Mouse (Mus musculus) heart, postnatal 0 days (tissue): Measurements from ENCODE around the gene Nkx2-2. TPM values are rescaled to one million over a fixed set of nuclear protein-coding genes. Genes with fewer than 3 reads are reported as not detected.

Experiments used
- ATAC-seq: fragments of 200-750 bp; cut with Nextera tagmentation; 2 replicates; pipeline ENCODE4 v1.8.0; 2017; ENCODE audit warnings: low read depth, moderate number of reproducible peaks, moderate library complexity; ENCODE audit not compliant: insufficient read depth
- DNase-seq: peaks from one replicate; pipeline ENCODE4 v3.0.0-alpha.2; 2016; ENCODE audit warnings: low spot score
- H3K27ac ChIP-seq: fragments of 300-500 bp; sonication (generic); 2 replicates; pipeline ENCODE4 v1.5.1; 2014; ENCODE audit warnings: low read depth, mild to moderate bottlenecking
- H3K27me3 ChIP-seq: fragments of 300-500 bp; sonication (generic); 2 replicates; pipeline ENCODE4 v1.6.1; 2014; ENCODE audit warnings: low read length, mixed read lengths; ENCODE audit not compliant: control insufficient read depth, insufficient read depth
- H3K36me3 ChIP-seq: fragments of 300-500 bp; sonication (generic); replicated peaks from 2 replicates; pipeline ENCODE4 v1.6.1; 2014; ENCODE audit warnings: low read length, mixed read lengths; ENCODE audit not compliant: control insufficient read depth, insufficient read depth
- H3K4me1 ChIP-seq: fragments of 300-500 bp; sonication (generic); 2 replicates; pipeline ENCODE4 v1.6.1; 2014; ENCODE audit warnings: antibody characterized with exemption; ENCODE audit not compliant: control insufficient read depth, insufficient read depth
- H3K4me2 ChIP-seq: fragments of 300-500 bp; sonication (generic); 2 replicates; pipeline ENCODE4 v1.6.1; 2014; ENCODE audit warnings: low read depth, mild to moderate bottlenecking, low read length, moderate library complexity
- H3K4me3 ChIP-seq: fragments of 300-500 bp; sonication (generic); 2 replicates; pipeline ENCODE4 v1.5.1; 2014; ENCODE audit warnings: low read depth, low read length
- H3K9ac ChIP-seq: fragments of 300-500 bp; sonication (generic); replicated peaks from 2 replicates; pipeline ENCODE4 v1.6.1; 2014; ENCODE audit warnings: low read depth, low read length, mixed read lengths
- H3K9me3 ChIP-seq: fragments of 300-500 bp; sonication (generic); replicated peaks from 2 replicates; pipeline ENCODE4 v1.6.1; 2016; ENCODE audit warnings: low read length; ENCODE audit not compliant: control insufficient read depth
- CTCF ChIP-seq: IDR thresholded peaks from 2 replicates; pipeline ENCODE4 v1.5.1; 2016; ENCODE audit warnings: antibody characterized with exemption, control low read depth, low read depth
- EP300 ChIP-seq: IDR thresholded peaks from 2 replicates; pipeline ENCODE4 v1.6.1; 2016; ENCODE audit warnings: antibody characterized with exemption, low read depth
- WGBS: fragments of 180-500 bp; shearing (Covaris S2); extraction: QIAGEN DNeasy Blood & Tissue Kit; methylation state at CpG from one replicate; pipeline ENCODE4 v1.1.7; 2014; 5-methylcytosine and 5-hydroxymethylcytosine counted together
- polyA plus RNA-seq: library from polyadenylated mRNA; unstranded; fragments of >200 nt; fragmentation: Nextera tagmentation; extraction: Ambion mirVana; gene quantifications from 2 replicates; pipeline ENCODE4 v1.2.1, GENCODE M21; 2015
- total RNA-seq: library from RNA; depleted of rRNA; stranded (reverse); fragments of >200 nt; gene quantifications from 2 replicates; pipeline ENCODE4 v1.2.3, GENCODE M21; 2014; ENCODE audit warnings: low replicate concordance

Gene Nkx2-2
- total and polyA plus RNA-seq, 2 experiments from 2014 or later: not detected

GRCm38 (mm10) chr2:147188074-147188700, 5.9 kb downstream of the Nkx2-2 start:
- ATAC-seq (no peak), DNase-seq (no peak)
- H3K9ac ChIP-seq: no peak overlapping the region
- H3K36me3 ChIP-seq: no peaks in the 10 kb centered on the region
- 4% methylated on average over 28 of the region's 28 CpGs for WGBS
- H3K4me1 ChIP-seq: 0 out of 2 replicates have a peak, but pooled peaks cover 6% of the 10 kb centered on the region
- TF ChIP-seq CTCF (no peak), EP300 (no peak)
- no peak overlapping the region for H3K27ac ChIP-seq
- H3K9me3 ChIP-seq: no peaks in the 10 kb centered on the region
- H3K4me2 ChIP-seq: no peak overlapping the region
- H3K4me3 ChIP-seq: 0 out of 2 replicates have a peak overlapping the region, but pooled peaks have one; percentile 3
- peaks cover 95% of the 10 kb centered on the region for H3K27me3 ChIP-seq

GRCm38 (mm10) chr2:147187061-147187870, 6.8 kb downstream of the Nkx2-2 start:
- H3K36me3 ChIP-seq: no peaks in the 10 kb centered on the region
- DNase-seq: no peak
- no peak for ATAC-seq
- no peak for TF ChIP-seq EP300
- TF ChIP-seq CTCF: no peak
- H3K27ac ChIP-seq: no peak overlapping the region
- no peak overlapping the region for H3K4me2 ChIP-seq
- 1% methylated on average over 32 of the region's 33 CpGs for WGBS
- H3K4me1 ChIP-seq: 0 out of 2 replicates have a peak, but pooled peaks cover 6% of the 10 kb centered on the region
- H3K9ac ChIP-seq: no peak overlapping the region
- 0 out of 2 replicates have a peak overlapping the region, but pooled peaks have one; percentile 3 for H3K4me3 ChIP-seq
- H3K9me3 ChIP-seq: no peaks in the 10 kb centered on the region
- H3K27me3 ChIP-seq: peaks cover 96% of the 10 kb centered on the region

GRCm38 (mm10) chr2:147186261-147186681, 7.8 kb downstream of the Nkx2-2 start:
- 0% methylated on average over 23 of the region's 25 CpGs for WGBS

GRCm38 (mm10) chr2:147185561-147185960, 8.5 kb downstream of the Nkx2-2 start:
- Histone ChIP-seq H3K4me3 (peak overlapping the region; percentile 38), H3K27ac (no peak overlapping the region), H3K9ac (no peak overlapping the region), H3K4me1 (0 out of 2 replicates have a peak, but pooled peaks cover 6% of the 10 kb centered on the region), H3K4me2 (peak overlapping the region; percentile 50), H3K27me3 (peaks cover 98% of the 10 kb centered on the region), H3K36me3 (no peaks in the 10 kb centered on the region), H3K9me3 (no peaks in the 10 kb centered on the region)
- WGBS: 0% methylated on average over 23 of the region's 23 CpGs
- ATAC-seq: no peak
- no peak for TF ChIP-seq CTCF
- no peak for TF ChIP-seq EP300
- no peak for DNase-seq

More at GRCm38 (mm10) chr2:147186261-147186681, 7.8 kb downstream of the Nkx2-2 start:
- Histone ChIP-seq H3K4me1 (0 out of 2 replicates have a peak, but pooled peaks cover 6% of the 10 kb centered on the region), H3K36me3 (no peaks in the 10 kb centered on the region), H3K9ac (no peak overlapping the region), H3K4me3 (peak overlapping the region; percentile 38), H3K9me3 (no peaks in the 10 kb centered on the region), H3K27me3 (peaks cover 98% of the 10 kb centered on the region), H3K4me2 (peak overlapping the region; percentile 50; the same call in 1 of the 2 replicates), H3K27ac (no peak overlapping the region)
- TF ChIP-seq CTCF (no peak), EP300 (no peak)
- DNase-seq (no peak), ATAC-seq (no peak)

- 4% methylated on average over 62 of the region's 65 CpGs for WGBS
- H3K4me2 ChIP-seq: peak overlapping the region; percentile 48
- H3K9ac ChIP-seq: no peak overlapping the region
- no peak overlapping the region for H3K27ac ChIP-seq
- no peaks in the 10 kb centered on the region for H3K9me3 ChIP-seq
- DNase-seq (no peak), ATAC-seq (no peak)
- 0 out of 2 replicates have a peak, but pooled peaks cover 6% of the 10 kb centered on the region for H3K4me1 ChIP-seq
- no peaks in the 10 kb centered on the region for H3K36me3 ChIP-seq
- H3K27me3 ChIP-seq: peaks cover 96% of the 10 kb centered on the region
- H3K4me3 ChIP-seq: peak overlapping the region; percentile 35
- TF ChIP-seq EP300 (no peak), CTCF (no peak)
Observed at GRCm38 (mm10) chr2:147184071-147184990, 9.7 kb downstream of the Nkx2-2 start.
